Mouse (Mus musculus) ES-Bruce4 (cell line): ENCODE measurements around the gene Fbxw10. TPM values are rescaled to one million over a fixed set of nuclear protein-coding genes. Genes with fewer than 3 reads are reported as not detected.
A peak's percentile ranks its signal among the peaks of the same experiment; 100 is the strongest.

Source experiments
- H3K27ac ChIP-seq: 2 replicates; pipeline ENCODE4 v1.5.1; 2012; ENCODE audit warnings: low read length, inconsistent platforms; ENCODE audit not compliant: insufficient read depth
- H3K27me3 ChIP-seq: 2 replicates; pipeline ENCODE4 v1.6.1; 2012; ENCODE audit warnings: mild to moderate bottlenecking, low read length, inconsistent platforms; ENCODE audit not compliant: control insufficient read depth, poor library complexity, insufficient read depth, severe bottlenecking
- H3K36me3 ChIP-seq: 2 replicates; pipeline ENCODE4 v1.6.1; 2012; ENCODE audit warnings: inconsistent platforms, mild to moderate bottlenecking, low read length, moderate library complexity; ENCODE audit not compliant: control insufficient read depth, poor library complexity, insufficient read depth, severe bottlenecking
- H3K4me1 ChIP-seq: one replicate; pipeline ENCODE4 v1.8.1; 2011; ENCODE audit warnings: low read length; ENCODE audit not compliant: control insufficient read depth, insufficient read depth
- H3K4me3 ChIP-seq: 2 replicates; pipeline ENCODE4 v1.5.1; 2011; ENCODE audit warnings: low read depth, mild to moderate bottlenecking, low read length
- H3K9ac ChIP-seq: 2 replicates; pipeline ENCODE4 v1.6.1; 2012; ENCODE audit warnings: low read depth, mild to moderate bottlenecking, inconsistent platforms; ENCODE audit not compliant: poor library complexity, severe bottlenecking
- H3K9me3 ChIP-seq: replicated peaks from 2 replicates; pipeline ENCODE4 v1.6.1; 2012; ENCODE audit warnings: mild to moderate bottlenecking, low read length, inconsistent platforms; ENCODE audit not compliant: control insufficient read depth, poor library complexity, insufficient read depth, severe bottlenecking
- CTCF ChIP-seq: IDR thresholded peaks from one replicate; pipeline ENCODE4 v1.8.1; 2011; ENCODE audit warnings: low read depth, low read length
- EP300 ChIP-seq: IDR thresholded peaks from 2 replicates; pipeline ENCODE4 v1.6.1; 2011; ENCODE audit warnings: low read depth, low read length; ENCODE audit not compliant: insufficient read depth
- POLR2A ChIP-seq: IDR thresholded peaks from one replicate; pipeline ENCODE4 v1.8.1; 2011; ENCODE audit warnings: low read length; ENCODE audit not compliant: insufficient read depth
- polyA plus RNA-seq: library from polyadenylated mRNA; stranded (reverse); fragments of >200 nt; gene quantifications from 2 replicates; pipeline ENCODE4 v1.2.4, GENCODE M21; 2011; ENCODE audit warnings: low read depth; ENCODE audit not compliant: missing spikeins, insufficient read depth, insufficient read length

The Fbxw10 gene
- polyA plus RNA-seq, 1 experiment, result not detected

DNA sequence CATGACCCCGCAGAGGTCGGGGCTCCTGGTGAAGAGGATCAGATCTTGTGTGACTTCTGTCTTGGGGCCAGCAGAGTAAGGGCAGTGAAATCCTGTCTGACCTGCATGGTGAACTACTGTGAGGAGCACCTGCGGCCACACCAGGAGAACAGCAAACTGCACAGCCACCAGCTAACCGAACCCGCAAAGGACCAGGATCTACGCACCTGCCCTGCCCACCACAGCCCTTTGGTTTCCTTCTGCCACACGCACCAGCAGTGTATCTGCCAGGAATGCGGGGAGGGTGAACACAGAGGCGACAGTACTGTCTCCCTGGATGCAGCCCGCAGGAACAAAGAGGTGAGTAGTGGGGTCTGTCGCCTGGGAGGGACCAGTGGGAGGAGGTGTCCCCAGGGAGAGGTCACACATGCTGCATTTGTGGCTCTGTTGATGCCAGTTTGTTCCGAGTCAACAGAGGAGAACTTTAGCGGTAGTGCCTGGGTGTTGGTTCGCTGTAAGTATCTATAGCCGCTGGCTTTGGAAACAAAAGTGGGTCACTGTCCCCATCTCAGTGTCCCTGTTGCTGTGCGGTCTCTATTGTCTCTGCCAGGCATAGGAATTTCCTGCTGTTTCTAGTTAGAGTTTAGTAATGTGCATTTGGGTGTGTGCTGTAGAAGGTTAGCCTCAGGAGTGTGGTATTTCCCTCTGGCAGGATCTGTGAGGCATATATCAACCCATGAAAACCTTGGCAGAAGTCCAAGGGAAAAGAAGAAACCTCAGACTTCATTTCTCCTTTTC lies 26.0 kb upstream of the Fbxw10 start:
- Histone ChIP-seq H3K4me1 (no peaks in the 10 kb centered on the region), H3K27me3 (no peaks in the 10 kb centered on the region), H3K4me3 (peak overlapping the region; percentile 25), H3K36me3 (no peaks in the 10 kb centered on the region), H3K27ac (no peak overlapping the region), H3K9ac (peak overlapping the region; percentile 11; the same call in 1 of the 2 replicates), H3K9me3 (no peaks in the 10 kb centered on the region)
- TF ChIP-seq CTCF (no peak), POLR2A (no peak), EP300 (no peak)

DNA sequence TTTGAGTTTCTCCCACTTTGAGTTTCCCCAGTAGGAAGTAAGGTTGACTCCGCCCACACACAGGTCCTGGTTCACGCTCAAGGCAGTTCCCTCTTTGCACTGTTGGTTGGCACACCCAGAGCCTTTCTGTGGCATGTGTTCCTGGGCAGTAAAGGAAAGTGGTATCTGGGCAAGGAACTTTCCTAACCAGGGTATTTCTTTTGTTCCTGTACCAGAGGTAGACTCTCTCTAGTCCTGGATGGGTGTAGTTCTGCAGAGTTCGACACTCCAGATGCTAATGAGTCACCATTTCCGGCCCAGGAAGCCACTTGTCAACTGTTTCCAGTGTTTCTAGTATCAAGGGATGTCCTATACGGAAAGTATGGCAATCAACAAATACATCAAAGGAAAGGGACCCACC lies 25.0 kb upstream of the Fbxw10 start:
- TF ChIP-seq EP300 (no peak), CTCF (no peak), POLR2A (no peak)
- Histone ChIP-seq H3K9me3 (no peaks in the 10 kb centered on the region), H3K9ac (no peak overlapping the region), H3K36me3 (no peaks in the 10 kb centered on the region), H3K27me3 (no peaks in the 10 kb centered on the region), H3K27ac (no peak overlapping the region), H3K4me1 (no peaks in the 10 kb centered on the region), H3K4me3 (no peak overlapping the region)

- no peak overlapping the region for H3K4me3 ChIP-seq
- H3K4me1 ChIP-seq, result no peaks in the 10 kb centered on the region
- H3K9me3 ChIP-seq, result no peaks in the 10 kb centered on the region
- no peaks in the 10 kb centered on the region for H3K27me3 ChIP-seq
- H3K9ac ChIP-seq, result no peak overlapping the region
- H3K36me3 ChIP-seq, result no peaks in the 10 kb centered on the region
- H3K27ac ChIP-seq, result no peak overlapping the region
- no peak for TF ChIP-seq POLR2A
- TF ChIP-seq CTCF, result no peak
- TF ChIP-seq EP300, result no peak
Measured at GRCm38 (mm10) chr11:62824211-62824610, 22.7 kb upstream of the Fbxw10 start.

DNA sequence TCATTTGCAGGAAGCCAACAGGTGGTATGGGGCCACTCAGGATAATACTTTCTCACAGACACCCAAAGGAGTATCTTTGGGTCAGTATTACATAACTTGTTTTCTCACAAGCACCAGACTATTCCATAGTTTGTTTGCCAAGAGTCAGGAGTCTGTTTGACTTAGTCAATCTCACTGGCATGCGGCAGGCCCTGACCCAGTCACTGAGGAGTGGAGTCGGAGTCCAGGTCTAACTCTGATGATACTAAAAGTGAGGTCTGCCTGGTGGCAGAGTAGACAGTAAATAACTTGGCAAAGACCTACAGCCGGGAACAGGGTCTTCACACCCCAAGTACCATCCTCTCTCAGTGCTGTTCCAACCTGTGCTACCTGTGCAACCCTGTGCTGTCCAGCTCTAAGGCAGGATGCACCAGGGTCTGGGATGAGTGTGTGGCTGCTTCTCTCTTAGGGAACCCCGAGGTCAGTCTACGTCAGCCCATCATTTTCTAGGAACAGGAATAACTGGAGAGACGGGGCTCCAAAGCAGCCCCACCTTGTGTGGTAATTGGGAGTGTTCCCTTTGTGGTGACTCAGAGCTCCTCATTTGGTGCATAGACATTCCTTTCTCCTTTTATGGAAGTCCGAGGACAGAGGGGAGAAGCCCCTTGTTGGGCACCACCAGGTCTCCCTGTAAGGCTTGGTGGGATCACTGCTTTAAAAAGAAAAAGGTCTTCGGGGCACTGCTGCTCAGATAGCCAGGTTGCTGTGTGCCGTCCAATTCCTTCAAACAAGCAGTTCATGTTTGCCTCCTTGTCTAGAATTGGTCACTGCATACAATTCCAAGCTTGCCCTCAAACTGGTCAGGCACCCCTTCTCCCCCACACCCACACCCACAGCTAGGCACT lies 21.4 kb upstream of the Fbxw10 start:
- H3K4me3 ChIP-seq, result no peak overlapping the region
- no peaks in the 10 kb centered on the region for H3K4me1 ChIP-seq
- no peaks in the 10 kb centered on the region for H3K27me3 ChIP-seq
- H3K27ac ChIP-seq, result no peak overlapping the region
- TF ChIP-seq POLR2A (no peak), CTCF (no peak), EP300 (no peak)
- H3K36me3 ChIP-seq, result no peaks in the 10 kb centered on the region
- no peak overlapping the region for H3K9ac ChIP-seq
- H3K9me3 ChIP-seq, result no peaks in the 10 kb centered on the region

GRCm38 (mm10) chr11:62826106-62826733 lies 20.6 kb upstream of the Fbxw10 start:
- no peak overlapping the region for H3K27ac ChIP-seq
- no peak for TF ChIP-seq POLR2A
- no peak for TF ChIP-seq CTCF
- TF ChIP-seq EP300, result no peak
- H3K4me3 ChIP-seq, result no peak overlapping the region
- H3K27me3 ChIP-seq, result no peaks in the 10 kb centered on the region
- H3K4me1 ChIP-seq, result no peaks in the 10 kb centered on the region
- H3K9me3 ChIP-seq, result no peaks in the 10 kb centered on the region
- H3K36me3 ChIP-seq, result no peaks in the 10 kb centered on the region
- no peak overlapping the region for H3K9ac ChIP-seq

DNA sequence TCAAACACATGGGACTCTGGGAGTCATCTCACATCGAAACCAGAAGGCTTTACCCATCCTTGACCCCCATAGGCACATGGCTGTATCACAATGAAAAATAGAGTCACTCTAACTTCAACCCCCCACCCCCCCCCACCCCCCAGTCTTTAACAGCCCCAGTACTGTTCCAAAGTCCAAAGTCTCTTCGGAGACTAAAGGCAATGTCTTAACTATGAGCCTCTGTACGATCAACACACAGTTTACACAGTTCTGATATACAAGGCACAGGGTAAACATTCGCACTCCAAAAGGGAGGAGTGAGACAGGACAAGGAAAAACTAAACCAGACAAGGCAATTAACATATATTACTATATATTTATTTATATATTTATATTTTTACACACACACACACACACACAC lies 19.7 kb upstream of the Fbxw10 start:
- H3K36me3 ChIP-seq, result no peaks in the 10 kb centered on the region
- no peaks in the 10 kb centered on the region for H3K9me3 ChIP-seq
- H3K4me1 ChIP-seq, result no peaks in the 10 kb centered on the region
- no peaks in the 10 kb centered on the region for H3K27me3 ChIP-seq
- no peak overlapping the region for H3K9ac ChIP-seq
- no peak overlapping the region for H3K27ac ChIP-seq
- H3K4me3 ChIP-seq, result no peak overlapping the region
- TF ChIP-seq EP300 (no peak), CTCF (no peak), POLR2A (no peak)
